Mouse (Mus musculus): ENCODE measurements at regions not wholly inside any gene's neighbourhood (a gene's known extent, or its start where the extent isn't known, plus 50 kb on each side); places are given as distances from the start of the nearest gene placed in this dataset.

GRCm38 (mm10) chr14:76868831-76869230, 167.7 kb upstream of the Ccdc122 start:
- no peak for DNase-seq (ENCODE audit: low read depth, low spot score)

DNA sequence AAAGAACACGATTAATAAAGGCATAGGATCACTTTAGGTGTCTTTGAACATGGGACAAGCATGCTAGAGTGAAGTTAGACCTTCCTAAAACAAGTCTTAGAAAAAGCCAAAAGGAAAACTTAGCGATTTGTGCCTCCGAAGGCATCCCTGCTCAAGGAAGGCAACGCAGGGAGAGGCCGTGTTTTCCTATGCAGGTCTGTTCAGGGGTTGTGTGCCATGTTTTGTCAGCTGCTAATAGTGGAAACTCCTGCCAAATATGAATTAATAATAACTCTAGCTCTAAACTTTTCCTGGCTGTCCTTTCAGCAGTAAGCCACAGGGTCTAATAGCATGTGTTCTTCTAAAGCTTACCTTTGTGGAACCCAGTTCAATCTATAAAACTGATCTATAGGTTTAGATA, 168.4 kb upstream of the Ccdc122 start:
- no peak for DNase-seq (ENCODE audit: low read depth, low spot score)

DNA sequence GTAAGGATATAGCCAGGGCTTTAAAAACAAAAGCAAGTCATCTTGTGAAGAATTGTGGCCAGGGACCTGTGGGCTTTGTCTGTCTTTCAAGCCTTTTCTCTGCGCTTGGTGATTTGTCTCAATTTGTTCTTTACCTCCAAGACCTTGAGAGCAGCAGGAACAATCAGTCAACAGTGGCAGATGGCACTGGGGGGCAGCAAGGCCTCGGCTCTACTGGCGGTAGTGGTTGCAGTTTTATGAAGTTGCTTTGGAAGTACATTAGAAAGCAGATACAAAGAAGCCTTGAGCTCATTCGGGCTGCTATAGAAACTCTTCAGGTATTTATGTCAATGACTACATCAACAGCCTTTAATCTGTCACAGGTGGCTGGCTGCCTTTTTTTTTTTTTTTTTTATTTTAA, 171.9 kb upstream of the Ccdc122 start:
- no peak for DNase-seq (ENCODE audit: low read depth, low spot score)

GRCm38 (mm10) chr14:76863035-76863706, 173.4 kb upstream of the Ccdc122 start:
- DNase-seq (ENCODE audit: low read depth, low spot score), result no peak

GRCm38 (mm10) chr14:76858396-76858795, 178.2 kb upstream of the Ccdc122 start:
- DNase-seq (ENCODE audit: low read depth, low spot score), result no peak

- DNase-seq (ENCODE audit: low read depth, low spot score), result no peak
Measured at GRCm38 (mm10) chr14:76857196-76857773, 179.3 kb upstream of the Ccdc122 start.

DNA sequence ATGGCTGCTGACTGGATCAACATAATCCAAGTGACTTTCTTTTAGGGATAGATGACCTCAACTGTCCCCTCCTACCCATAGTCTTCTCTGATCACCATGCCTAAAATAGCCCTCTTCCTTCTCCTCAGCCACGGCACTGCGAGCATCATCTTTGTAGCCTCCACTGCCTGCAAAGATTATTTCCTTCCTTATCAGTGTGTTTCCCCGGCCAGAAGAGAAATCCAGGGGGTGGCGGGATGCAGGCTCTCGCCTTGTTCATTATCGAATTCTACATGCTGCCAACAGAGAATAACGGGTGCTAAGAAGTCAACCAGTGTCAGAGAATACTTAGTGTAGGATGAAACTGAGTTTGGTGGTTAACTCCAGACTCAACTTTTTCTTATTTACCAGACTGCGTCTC, 180.0 kb upstream of the Ccdc122 start:
- DNase-seq (ENCODE audit: low read depth, low spot score), result no peak

DNA sequence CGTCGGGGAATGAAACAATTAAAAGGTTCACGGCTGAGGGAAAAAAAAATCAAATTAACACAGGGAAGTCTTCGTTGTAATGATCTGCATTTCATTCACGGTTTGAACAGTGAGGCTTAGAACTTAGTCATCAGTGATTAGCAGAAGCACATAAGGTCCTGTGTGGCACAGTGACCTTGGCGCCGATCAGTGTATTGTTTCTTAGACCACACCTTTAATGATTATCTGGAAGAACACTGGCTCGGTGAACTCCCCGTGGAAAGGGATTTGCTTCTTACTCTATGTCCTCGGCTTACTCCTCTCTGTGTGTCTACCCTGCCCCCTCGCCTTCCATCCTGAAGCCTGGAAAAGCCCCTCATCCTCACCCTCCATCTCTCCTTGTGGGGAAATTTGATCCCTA, 181.6 kb upstream of the Ccdc122 start:
- no peak for DNase-seq (ENCODE audit: low read depth, low spot score)

DNA sequence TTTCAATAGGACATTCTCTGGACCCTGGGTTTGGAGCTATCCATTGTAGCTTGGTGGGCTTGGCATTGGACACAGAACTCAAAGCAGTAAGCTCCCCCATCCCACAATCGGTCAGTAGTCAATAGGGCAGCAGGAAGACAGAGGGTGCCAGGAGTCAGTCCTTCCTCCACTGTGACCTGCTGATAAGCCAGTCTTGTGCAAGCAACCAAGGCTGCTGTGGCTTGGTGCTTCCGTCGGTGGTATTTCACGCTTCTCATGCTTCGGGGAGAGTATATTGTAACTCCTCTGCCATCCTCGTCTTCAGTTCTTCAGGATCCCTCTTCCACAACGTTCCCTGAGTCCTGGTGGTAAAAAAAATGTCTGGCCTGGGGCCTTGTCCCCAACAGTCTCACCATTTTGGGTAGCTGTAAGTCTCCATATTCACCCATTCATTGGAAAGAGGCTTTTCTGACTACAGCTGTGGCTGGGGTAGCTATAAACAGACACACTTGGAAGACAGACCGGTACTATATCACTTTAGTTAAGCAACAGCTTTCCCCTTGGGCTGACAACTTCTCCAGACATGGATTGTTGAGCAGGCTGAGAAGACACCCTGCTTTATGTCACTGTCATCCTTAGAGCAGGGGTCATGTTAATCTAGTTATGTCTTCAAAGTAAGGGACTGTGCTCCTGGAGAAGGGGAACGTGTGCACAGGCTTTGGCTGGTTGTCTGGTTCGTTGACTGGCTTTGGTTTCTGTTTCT, 184.9 kb upstream of the Ccdc122 start:
- DNase-seq (ENCODE audit: low read depth, low spot score), result no peak

DNA sequence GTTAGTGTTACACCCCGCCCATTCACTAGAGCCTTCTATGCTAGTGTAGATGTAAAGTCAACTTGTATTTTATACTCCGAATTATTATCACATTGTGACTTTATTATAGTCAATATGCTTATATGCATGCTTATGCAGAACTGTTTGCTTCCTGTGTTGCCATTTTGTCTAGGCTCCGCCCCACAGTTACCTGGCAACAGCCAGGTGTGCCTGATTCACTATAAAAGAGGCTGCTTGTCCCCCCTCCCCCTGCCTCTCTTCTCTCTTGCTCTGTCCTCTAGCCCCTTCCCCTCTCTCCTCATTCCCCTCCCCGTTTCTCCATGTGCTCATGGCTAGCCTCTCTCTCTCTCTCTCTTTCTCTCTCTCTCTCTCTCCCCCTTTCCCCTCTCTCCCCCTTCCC, 185.9 kb upstream of the Ccdc122 start:
- DNase-seq (ENCODE audit: low read depth, low spot score), result no peak

GRCm38 (mm10) chr14:76850051-76850450, 186.5 kb upstream of the Ccdc122 start:
- DNase-seq (ENCODE audit: low read depth, low spot score), result no peak

DNA sequence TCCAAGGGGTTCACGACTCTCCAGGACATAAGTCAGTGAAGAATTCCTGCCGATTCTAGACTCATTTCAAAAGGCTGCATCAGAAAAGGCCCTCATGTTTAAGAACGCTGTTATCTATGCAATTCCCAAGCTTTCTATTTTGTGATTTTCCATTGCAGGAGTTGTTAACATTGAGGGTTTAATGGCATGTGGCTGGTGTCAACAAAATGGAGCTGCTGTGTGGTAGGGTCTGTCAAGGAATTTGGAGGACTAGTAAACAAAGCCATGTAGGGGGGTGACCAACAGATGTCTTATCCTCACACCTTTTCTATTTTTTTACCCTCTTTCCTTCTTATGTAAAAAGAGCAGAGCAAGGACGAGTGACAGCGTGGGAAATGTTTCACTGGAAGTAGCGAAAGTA, 186.9 kb upstream of the Ccdc122 start:
- DNase-seq (ENCODE audit: low read depth, low spot score), result no peak

DNA sequence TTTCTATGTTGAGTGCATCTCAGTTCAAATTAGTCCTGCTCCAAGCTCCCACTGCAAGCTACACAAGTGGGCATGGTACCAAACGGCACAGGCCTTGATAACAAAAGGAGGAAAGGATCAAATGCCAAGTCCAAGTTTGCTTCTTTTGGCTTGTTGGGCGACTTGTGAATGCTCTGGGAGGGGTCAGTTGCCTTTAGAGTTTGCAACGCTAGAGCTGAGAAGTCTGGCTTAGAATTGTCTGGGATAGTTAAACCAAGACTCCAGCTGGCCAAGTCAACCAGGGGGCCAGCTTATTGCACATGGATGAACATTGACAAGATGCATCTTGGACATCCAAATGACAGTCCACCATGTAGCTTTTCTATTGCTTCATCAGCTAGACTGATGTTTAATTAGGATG, 187.5 kb upstream of the Ccdc122 start:
- DNase-seq (ENCODE audit: low read depth, low spot score), result no peak

- DNase-seq (ENCODE audit: low read depth, low spot score), result no peak
Measured at GRCm38 (mm10) chr14:76845706-76846105, 190.9 kb upstream of the Ccdc122 start.

GRCm38 (mm10) chr14:76844717-76845116, 191.9 kb upstream of the Ccdc122 start:
- DNase-seq (ENCODE audit: low read depth, low spot score), result no peak

DNA sequence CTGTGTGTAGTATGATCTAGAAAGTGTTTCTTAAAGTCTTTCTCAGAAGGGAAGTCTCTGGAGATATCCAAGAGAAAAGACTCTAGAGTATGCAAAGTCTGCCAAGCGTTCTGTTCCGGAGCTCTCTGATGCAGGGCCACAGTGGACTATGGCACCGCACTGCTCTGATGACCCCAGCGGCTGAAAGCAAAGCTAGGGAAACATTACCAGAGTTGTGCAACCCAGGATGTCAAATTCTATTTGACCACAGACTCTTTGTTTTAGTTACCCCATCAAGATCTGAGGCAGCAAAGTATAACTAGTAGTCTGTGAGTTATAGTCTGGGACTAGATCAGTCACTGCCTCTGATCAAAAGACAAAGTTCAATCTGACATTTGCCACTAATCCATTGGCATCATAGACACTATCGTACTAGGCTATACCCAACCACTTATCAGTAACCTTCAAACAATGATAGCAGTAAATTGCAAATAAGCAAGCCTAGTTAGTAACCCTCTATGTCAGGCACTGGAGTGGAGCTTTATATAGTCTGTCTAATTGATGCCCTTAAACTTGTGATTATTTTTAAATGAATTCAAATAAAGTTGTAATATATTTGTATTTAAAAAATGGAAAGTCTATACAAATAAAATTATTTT, 198.9 kb upstream of the Ccdc122 start:
- DNase-seq (ENCODE audit: low read depth, low spot score), result no peak

DNA sequence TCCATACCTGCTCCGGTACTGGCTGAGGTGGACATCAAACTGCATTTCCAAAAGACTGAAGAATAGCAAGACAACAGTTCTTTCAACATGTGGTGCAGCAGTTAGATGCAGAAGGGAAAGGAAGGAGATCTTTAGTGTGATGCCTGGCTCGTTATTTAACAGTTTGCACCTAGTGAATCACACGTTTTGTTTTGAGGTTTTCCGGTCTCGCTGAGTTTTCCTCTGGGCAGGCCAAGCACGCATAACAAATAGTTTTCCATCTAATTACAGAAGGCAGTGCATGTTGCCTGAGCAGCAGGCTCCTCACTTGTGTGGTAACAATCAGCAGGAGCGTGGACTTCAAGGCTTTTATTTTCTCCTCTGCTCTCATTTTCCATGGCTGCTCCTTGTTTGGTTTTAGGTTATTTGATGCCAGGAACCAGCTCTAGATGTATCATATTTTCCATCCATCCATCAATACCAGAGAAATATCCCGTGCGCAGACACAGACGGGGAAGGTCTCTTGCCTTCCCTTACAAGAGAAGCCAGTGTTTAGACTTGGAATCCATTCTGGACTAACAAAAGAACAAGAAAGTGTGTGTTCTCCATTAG, 199.6 kb upstream of the Ccdc122 start:
- DNase-seq (ENCODE audit: low read depth, low spot score), result no peak

- DNase-seq (ENCODE audit: low read depth, low spot score), result no peak
Measured at GRCm38 (mm10) chr14:76836271-76836670, 200.3 kb upstream of the Ccdc122 start.

DNA sequence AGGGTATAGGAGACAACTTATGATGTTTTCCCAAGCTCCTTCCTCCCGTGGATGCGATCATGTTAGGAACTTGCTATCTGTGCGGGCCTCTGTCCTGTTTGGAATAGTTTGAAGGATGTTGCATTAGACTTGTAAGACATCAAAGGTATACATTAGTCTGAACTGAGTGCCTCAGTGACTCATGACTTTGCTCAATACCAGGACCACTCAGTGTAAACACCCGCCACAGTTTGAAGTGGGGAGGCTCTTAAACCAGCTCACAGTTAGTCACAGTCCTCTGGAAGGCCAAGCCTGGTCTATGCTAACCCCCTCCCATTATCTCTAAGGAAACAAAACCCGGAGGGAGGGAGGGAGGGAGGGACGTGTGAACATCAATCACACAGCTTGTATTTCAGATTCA, 202.5 kb upstream of the Ccdc122 start:
- DNase-seq (ENCODE audit: low read depth, low spot score), result no peak

DNA sequence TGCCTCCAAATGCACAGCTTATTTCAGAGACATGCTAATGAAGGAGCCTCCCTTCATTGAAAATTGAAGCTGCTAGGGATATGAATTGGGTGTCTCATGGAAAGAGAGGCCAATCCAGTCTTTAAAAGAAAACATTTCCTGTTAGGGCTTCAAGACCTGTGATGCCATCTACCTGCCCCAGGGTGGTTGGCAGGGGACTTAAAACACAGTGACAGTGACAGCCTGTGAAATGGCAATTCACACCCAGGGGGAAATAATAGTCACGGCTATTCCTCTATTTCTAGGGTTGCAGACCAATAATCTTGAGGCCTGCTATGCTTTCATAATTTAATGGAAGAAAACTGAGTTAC, 207.4 kb upstream of the Ccdc122 start:
- no peak for DNase-seq (ENCODE audit: low read depth, low spot score)

- DNase-seq (ENCODE audit: low read depth, low spot score), result no peak
Measured at GRCm38 (mm10) chr14:76828453-76829160, 208.0 kb upstream of the Ccdc122 start.

GRCm38 (mm10) chr14:76824066-76824465, 212.5 kb upstream of the Ccdc122 start:
- no peak for DNase-seq (ENCODE audit: low read depth, low spot score)

Measured in A20 (cell line).